Mouse (Mus musculus) C2C12 (cell line): Measurements from ENCODE around the gene Opn1sw.

Experiments used
- CEBPB ChIP-seq: IDR thresholded peaks from one replicate; pipeline ENCODE4 v1.6.1; 2011; ENCODE audit warnings: low read depth, mild to moderate bottlenecking, control low read depth, moderate library complexity
- CTCF ChIP-seq: IDR thresholded peaks from one replicate; pipeline ENCODE4 v1.5.1; 2011; ENCODE audit not compliant: control insufficient read depth, insufficient read depth, insufficient read length
- FOSL1 ChIP-seq: IDR thresholded peaks from one replicate; pipeline ENCODE4 v1.8.0; 2011; ENCODE audit warnings: mild to moderate bottlenecking, low read length; ENCODE audit not compliant: poor library complexity, insufficient read depth, severe bottlenecking
- MAX ChIP-seq: IDR thresholded peaks from one replicate; pipeline ENCODE4 v1.6.1; 2011; ENCODE audit warnings: mild to moderate bottlenecking, control low read depth
- MYOD1 ChIP-seq: IDR thresholded peaks from one replicate; pipeline ENCODE4 v1.6.1; 2011; ENCODE audit warnings: low read depth; ENCODE audit not compliant: control insufficient read depth, insufficient read length
- USF1 ChIP-seq: IDR thresholded peaks from one replicate; pipeline ENCODE4 v1.6.1; 2011; ENCODE audit warnings: low read depth, mild to moderate bottlenecking, control low read depth, moderate library complexity

DNA sequence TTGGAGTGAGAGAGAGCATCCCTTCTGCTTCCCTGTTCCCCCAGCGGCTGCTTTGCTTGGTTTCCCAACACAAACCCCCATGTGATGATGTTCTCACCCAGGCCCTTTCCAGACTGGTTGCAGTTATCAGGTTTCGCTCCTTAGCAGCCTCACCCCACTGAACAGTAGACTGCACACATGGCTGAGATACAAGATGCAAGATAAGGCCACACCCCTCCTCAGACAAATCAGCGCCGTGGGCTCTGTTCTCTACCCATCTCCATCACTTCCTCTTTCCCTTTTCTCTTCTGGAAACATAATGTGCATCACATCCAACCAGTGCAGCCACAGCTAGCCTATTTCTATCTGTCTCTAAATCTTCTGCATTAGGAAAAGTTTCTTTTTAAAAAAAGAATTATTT lies 58.8 kb downstream of the Opn1sw start:
- TF ChIP-seq CTCF, result no peak
- TF ChIP-seq MYOD1, result no peak
- no peak for TF ChIP-seq USF1
- TF ChIP-seq MAX, result no peak
- no peak for TF ChIP-seq FOSL1
- TF ChIP-seq CEBPB, result no peak
